Mouse (Mus musculus) spleen, adult 2 months (tissue): ENCODE data around the gene Cdh23.

Experiments
- CTCF ChIP-seq: fragments of 200-500 bp; IDR thresholded peaks from 2 replicates; pipeline ENCODE4 v1.5.1; 2011; ENCODE audit warnings: mild to moderate bottlenecking, inconsistent platforms; ENCODE audit not compliant: insufficient read depth, insufficient read length, insufficient replicate concordance; ENCODE audit errors: extremely low read depth
- POLR2A ChIP-seq: fragments of 200-500 bp; IDR thresholded peaks from 2 replicates; pipeline ENCODE4 v1.6.1; 2011; ENCODE audit warnings: low read depth, low read length, inconsistent platforms

DNA sequence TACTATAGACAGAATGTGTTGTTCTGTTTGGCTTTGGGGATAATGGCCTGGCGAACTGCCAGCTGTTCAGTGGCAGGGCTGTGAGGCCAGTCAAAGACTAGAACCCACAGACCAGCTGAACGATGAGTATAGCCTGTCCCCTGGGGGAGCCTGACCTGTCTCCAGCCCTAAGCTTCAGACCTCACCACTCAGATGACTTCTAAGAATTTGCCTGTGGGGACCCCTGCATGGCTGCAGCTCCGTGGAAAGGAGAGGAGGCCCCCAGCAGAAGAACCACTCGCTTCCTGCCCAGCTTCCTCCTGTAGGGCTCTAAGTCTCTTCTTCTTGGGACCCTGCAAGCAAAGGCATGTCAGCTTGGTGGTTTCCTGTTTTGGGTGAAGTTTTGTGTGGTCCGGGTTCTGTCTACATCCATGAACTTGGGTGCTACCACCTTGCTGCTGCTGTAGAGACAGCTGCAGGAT is 325.7 kb downstream of the Cdh23 start:
- no peak for TF ChIP-seq CTCF
- no peak for TF ChIP-seq POLR2A
